Mouse (Mus musculus): Measurements from ENCODE around the gene Gm5662. TPM values are rescaled to one million over a fixed set of nuclear protein-coding genes. Genes with fewer than 3 reads are reported as not detected.
"Not testable (repeated sequence)": the region's sequence is repeated elsewhere in the genome, so short reads cannot be mapped to it uniquely, and the experiment has no call there.

The Gm5662 gene
- 0.59 and 1.1 TPM in 2 replicates for polyA plus RNA-seq (2015; fragmentation: Nextera tagmentation; extraction: Ambion mirVana)

DNA sequence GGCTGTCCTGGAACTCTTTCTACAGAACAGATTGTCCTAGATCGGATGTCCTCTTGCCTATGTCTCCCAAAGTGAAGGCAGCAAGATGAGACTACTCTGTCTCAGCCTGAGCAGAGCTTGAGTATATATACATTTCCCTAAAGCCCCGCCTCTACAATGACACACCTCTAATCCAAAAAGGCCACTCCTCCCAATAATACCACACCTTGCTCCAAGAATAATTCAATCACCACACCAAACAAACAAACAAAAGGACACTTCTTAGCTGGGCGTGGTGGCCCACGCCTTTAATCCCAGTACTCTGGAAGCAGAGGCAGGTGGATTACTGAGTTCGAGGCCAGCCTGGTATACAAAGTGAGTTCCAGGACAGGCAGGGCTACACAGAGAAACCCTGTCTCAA, at the start of gene Gm5662:
Gene Gm5662, minus strand, starts transcription at position 101 of the 400 bp plus-strand sequence.
- WGBS: 85% methylated on average over 5 of the region's 5 CpGs
- H3K27ac ChIP-seq; H3K4me3 ChIP-seq (replicated peaks; ENCODE audit: low read depth, low read length); H3K36me3 ChIP-seq (ENCODE audit: insufficient read depth, low read length); H3K9ac ChIP-seq (ENCODE audit: low read depth, low read length); DNase-seq (ENCODE audit: low spot score); H3K9me3 ChIP-seq (replicated peaks; ENCODE audit: low read length); H3K4me2 ChIP-seq (ENCODE audit: low read length); H3K4me1 ChIP-seq (replicated peaks; ENCODE audit: insufficient read depth, low read length); ATAC-seq (replicated peaks; ENCODE audit: low FRiP score, low read depth); H3K27me3 ChIP-seq (ENCODE audit: insufficient read depth, low read length): not testable (repeated sequence)

DNA sequence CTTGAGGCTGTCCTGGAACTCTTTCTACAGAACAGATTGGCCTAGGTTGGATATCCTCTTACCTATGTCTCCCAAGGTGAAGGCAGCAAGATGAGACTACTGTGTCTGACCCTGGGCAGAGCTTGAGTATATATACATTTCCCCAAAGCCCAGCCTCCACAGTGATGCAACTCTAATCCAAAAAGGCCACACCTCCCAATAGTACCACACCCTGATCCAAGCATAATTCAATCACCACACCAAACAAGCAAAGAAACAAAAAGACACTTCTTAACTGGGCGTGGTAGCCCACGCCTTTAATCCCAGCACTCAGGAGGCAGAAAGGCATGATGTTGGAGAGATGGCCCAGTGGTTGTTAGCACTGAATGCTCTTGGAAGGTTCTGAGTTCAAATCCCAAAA, 49.6 kb upstream of the Gm5662 start, which contains the start of gene Gm5039:
Gene Gm5039, minus strand, starts transcription at position 101 of the 400 bp plus-strand sequence.
- not testable (repeated sequence) for H3K27me3 ChIP-seq (ENCODE audit: insufficient read depth, low read length); ATAC-seq (replicated peaks; ENCODE audit: low FRiP score, low read depth); H3K4me3 ChIP-seq (replicated peaks; ENCODE audit: low read depth, low read length)

DNA sequence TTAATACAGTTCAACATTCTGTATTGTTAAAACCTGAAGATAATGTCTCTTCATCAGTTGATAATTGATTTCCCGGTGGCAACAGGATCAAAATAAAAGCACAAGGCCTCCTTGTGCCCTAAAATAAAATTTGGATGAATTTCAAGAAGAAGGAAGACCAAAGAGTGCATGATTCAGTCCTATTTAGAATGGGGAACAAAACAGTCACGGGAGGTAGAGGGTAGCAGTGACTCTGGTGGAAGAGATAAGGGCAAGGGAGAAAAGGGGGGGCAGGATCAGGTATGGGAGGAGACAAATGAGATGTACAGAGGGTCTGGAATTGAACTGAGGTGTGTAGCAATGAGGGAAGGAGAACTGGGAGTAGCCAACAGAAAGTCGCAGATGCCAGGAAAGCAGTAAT, 40.3 kb upstream of the Gm5662 start:
- H3K4me3 ChIP-seq (replicated peaks; ENCODE audit: low read depth, low read length): no peak overlapping the region
- H3K9me3 ChIP-seq (replicated peaks; ENCODE audit: low read length): no peaks in the 10 kb centered on the region
- H3K9ac ChIP-seq (ENCODE audit: low read depth, low read length): no peak overlapping the region
- 78% methylated on average over 3 of the region's 3 CpGs for WGBS
- DNase-seq (ENCODE audit: low spot score) (no peak), ATAC-seq (replicated peaks; ENCODE audit: low FRiP score, low read depth) (no peak)
- no peaks in the 10 kb centered on the region for H3K27me3 ChIP-seq (ENCODE audit: insufficient read depth, low read length)
- no peaks in the 10 kb centered on the region for H3K36me3 ChIP-seq (ENCODE audit: insufficient read depth, low read length)
- no peak overlapping the region for H3K27ac ChIP-seq
- no peak overlapping the region for H3K4me2 ChIP-seq (ENCODE audit: low read length)
- no peak for TF ChIP-seq CTCF (IDR thresholded peaks at IDR 0.05; ENCODE audit: low read depth)
- no peaks in the 10 kb centered on the region for H3K4me1 ChIP-seq (replicated peaks; ENCODE audit: insufficient read depth, low read length)

More for the DNA sequence above, 49.6 kb upstream of the Gm5662 start, which contains the start of gene Gm5039:
- DNase-seq (ENCODE audit: low spot score); H3K9ac ChIP-seq (ENCODE audit: low read depth, low read length); H3K9me3 ChIP-seq (replicated peaks; ENCODE audit: low read length); H3K4me2 ChIP-seq (ENCODE audit: low read length); H3K36me3 ChIP-seq (ENCODE audit: insufficient read depth, low read length); H3K4me1 ChIP-seq (replicated peaks; ENCODE audit: insufficient read depth, low read length); H3K27ac ChIP-seq: not testable (repeated sequence)
- WGBS: 94% methylated on average over 2 of the region's 2 CpGs

- H3K36me3 ChIP-seq (ENCODE audit: insufficient read depth, low read length); H3K27ac ChIP-seq; H3K9ac ChIP-seq (ENCODE audit: low read depth, low read length); DNase-seq (ENCODE audit: low spot score); H3K4me3 ChIP-seq (replicated peaks; ENCODE audit: low read depth, low read length); H3K27me3 ChIP-seq (ENCODE audit: insufficient read depth, low read length); H3K4me2 ChIP-seq (ENCODE audit: low read length); H3K4me1 ChIP-seq (replicated peaks; ENCODE audit: insufficient read depth, low read length); ATAC-seq (replicated peaks; ENCODE audit: low FRiP score, low read depth); H3K9me3 ChIP-seq (replicated peaks; ENCODE audit: low read length): not testable (repeated sequence)
- 78% methylated on average over 2 of the region's 2 CpGs for WGBS
Observed at GRCm38 (mm10) chr12:88297171-88297570, 22.9 kb upstream of the Gm5662 start.

- not testable (repeated sequence) for ATAC-seq (replicated peaks; ENCODE audit: low FRiP score, low read depth); H3K9ac ChIP-seq (ENCODE audit: low read depth, low read length); H3K27ac ChIP-seq; H3K36me3 ChIP-seq (ENCODE audit: insufficient read depth, low read length); H3K4me3 ChIP-seq (replicated peaks; ENCODE audit: low read depth, low read length); H3K9me3 ChIP-seq (replicated peaks; ENCODE audit: low read length); H3K4me1 ChIP-seq (replicated peaks; ENCODE audit: insufficient read depth, low read length); DNase-seq (ENCODE audit: low spot score); H3K4me2 ChIP-seq (ENCODE audit: low read length); H3K27me3 ChIP-seq (ENCODE audit: insufficient read depth, low read length)
- 54% methylated on average over 4 of the region's 4 CpGs for WGBS
Observed at GRCm38 (mm10) chr12:88293082-88293481, 18.8 kb upstream of the Gm5662 start.

DNA sequence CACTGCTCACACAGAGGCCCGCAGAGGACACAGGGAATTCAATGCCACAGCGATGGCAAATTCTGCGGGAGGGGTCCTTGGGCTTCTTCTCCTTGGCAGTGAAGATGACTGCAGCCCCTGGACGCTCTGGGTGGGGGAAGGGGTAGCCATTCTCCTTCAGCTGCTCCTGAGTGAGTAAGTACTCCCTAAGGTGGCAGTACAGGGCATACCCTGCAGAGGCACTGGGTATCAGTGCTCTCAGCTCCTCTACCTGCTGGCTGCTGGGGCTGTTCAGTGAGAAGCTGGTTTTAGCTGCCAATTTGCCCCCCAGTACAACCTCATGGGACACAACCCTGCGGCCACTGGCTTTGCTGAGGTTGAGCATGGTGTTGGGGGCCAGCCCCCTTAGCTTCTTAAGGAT, 10.9 kb upstream of the Gm5662 start:
- not testable (repeated sequence) for H3K4me2 ChIP-seq (ENCODE audit: low read length); H3K9ac ChIP-seq (ENCODE audit: low read depth, low read length); H3K36me3 ChIP-seq (ENCODE audit: insufficient read depth, low read length); H3K4me1 ChIP-seq (replicated peaks; ENCODE audit: insufficient read depth, low read length); H3K27ac ChIP-seq; H3K9me3 ChIP-seq (replicated peaks; ENCODE audit: low read length); H3K27me3 ChIP-seq (ENCODE audit: insufficient read depth, low read length); H3K4me3 ChIP-seq (replicated peaks; ENCODE audit: low read depth, low read length); DNase-seq (ENCODE audit: low spot score)
- peak; percentile 31; the same call in 1 of the 2 replicates for ATAC-seq (replicated peaks; ENCODE audit: low FRiP score, low read depth)
- 92% methylated on average over 5 of the region's 5 CpGs for WGBS

- Histone ChIP-seq H3K4me3 (replicated peaks; ENCODE audit: low read depth, low read length) (no peak overlapping the region), H3K9ac (ENCODE audit: low read depth, low read length) (no peak overlapping the region), H3K4me2 (ENCODE audit: low read length) (no peak overlapping the region), H3K36me3 (ENCODE audit: insufficient read depth, low read length) (no peaks in the 10 kb centered on the region), H3K27ac (no peak overlapping the region), H3K9me3 (replicated peaks; ENCODE audit: low read length) (no peaks in the 10 kb centered on the region; the same call in 1 of the 2 replicates), H3K27me3 (ENCODE audit: insufficient read depth, low read length) (no peaks in the 10 kb centered on the region), H3K4me1 (replicated peaks; ENCODE audit: insufficient read depth, low read length) (no peaks in the 10 kb centered on the region)
- DNase-seq (ENCODE audit: low spot score) (no peak), ATAC-seq (replicated peaks; ENCODE audit: low FRiP score, low read depth) (no peak)
- TF ChIP-seq CTCF (IDR thresholded peaks at IDR 0.05; ENCODE audit: low read depth): no peak
- WGBS: 54% methylated on average over 1 of the region's 1 CpGs
Observed at GRCm38 (mm10) chr12:88257241-88257640, 17.1 kb downstream of the Gm5662 start.

- not testable (repeated sequence) for H3K36me3 ChIP-seq (ENCODE audit: insufficient read depth, low read length); H3K9me3 ChIP-seq (replicated peaks; ENCODE audit: low read length); ATAC-seq (replicated peaks; ENCODE audit: low FRiP score, low read depth); H3K9ac ChIP-seq (ENCODE audit: low read depth, low read length); H3K27me3 ChIP-seq (ENCODE audit: insufficient read depth, low read length); H3K27ac ChIP-seq; DNase-seq (ENCODE audit: low spot score); H3K4me3 ChIP-seq (replicated peaks; ENCODE audit: low read depth, low read length); H3K4me2 ChIP-seq (ENCODE audit: low read length); H3K4me1 ChIP-seq (replicated peaks; ENCODE audit: insufficient read depth, low read length)
- 59% methylated on average over 2 of the region's 2 CpGs for WGBS
Observed at GRCm38 (mm10) chr12:88255917-88256316, 18.4 kb downstream of the Gm5662 start.

GRCm38 (mm10) chr12:88250000-88250399, 24.3 kb downstream of the Gm5662 start, which contains the start of gene Gm8332:
Gm8332 (minus strand) TSS chr12:88250100.
- H3K9me3 ChIP-seq (replicated peaks; ENCODE audit: low read length); H3K4me2 ChIP-seq (ENCODE audit: low read length); H3K36me3 ChIP-seq (ENCODE audit: insufficient read depth, low read length); DNase-seq (ENCODE audit: low spot score); H3K9ac ChIP-seq (ENCODE audit: low read depth, low read length); ATAC-seq (replicated peaks; ENCODE audit: low FRiP score, low read depth); H3K4me1 ChIP-seq (replicated peaks; ENCODE audit: insufficient read depth, low read length); H3K4me3 ChIP-seq (replicated peaks; ENCODE audit: low read depth, low read length); H3K27ac ChIP-seq; H3K27me3 ChIP-seq (ENCODE audit: insufficient read depth, low read length): not testable (repeated sequence)
- WGBS: 83% methylated on average over 1 of the region's 2 CpGs

GRCm38 (mm10) chr12:88245786-88246185, 28.5 kb downstream of the Gm5662 start:
- H3K9me3 ChIP-seq (replicated peaks; ENCODE audit: low read length); H3K27ac ChIP-seq; DNase-seq (ENCODE audit: low spot score); ATAC-seq (replicated peaks; ENCODE audit: low FRiP score, low read depth); H3K9ac ChIP-seq (ENCODE audit: low read depth, low read length); H3K36me3 ChIP-seq (ENCODE audit: insufficient read depth, low read length); H3K27me3 ChIP-seq (ENCODE audit: insufficient read depth, low read length); H3K4me2 ChIP-seq (ENCODE audit: low read length); H3K4me1 ChIP-seq (replicated peaks; ENCODE audit: insufficient read depth, low read length); H3K4me3 ChIP-seq (replicated peaks; ENCODE audit: low read depth, low read length): not testable (repeated sequence)
